Mouse (Mus musculus): ENCODE measurements around the gene Cdc5l.
"Not testable (repeated sequence)": the region's sequence is repeated elsewhere in the genome, so short reads cannot be mapped to it uniquely, and the experiment has no call there.

Gene Cdc5l

GRCm38 (mm10) chr17:45433419-45434261, at the start of gene Cdc5l:
Gene Cdc5l (minus strand): TSS chr17:45433737.
- peak; percentile 99 for DNase-seq (ENCODE audit: low read depth, low spot score)

- no peak for DNase-seq (ENCODE audit: low read depth, low spot score)
These were observed 46.9 kb upstream of the Cdc5l start for GRCm38 (mm10) chr17:45480429-45480828.

GRCm38 (mm10) chr17:45478234-45478825, 44.8 kb upstream of the Cdc5l start:
- peak; percentile 90 for DNase-seq (ENCODE audit: low read depth, low spot score)

- DNase-seq (ENCODE audit: low read depth, low spot score), result peak; percentile 97
These were observed 41.3 kb upstream of the Cdc5l start, which contains the start of gene Spats1 for GRCm38 (mm10) chr17:45474669-45475465. Gene Spats1 (minus strand): TSS chr17:45475415.

- no peak for DNase-seq (ENCODE audit: low read depth, low spot score)
These were observed 40.6 kb upstream of the Cdc5l start for GRCm38 (mm10) chr17:45474146-45474545.

GRCm38 (mm10) chr17:45473667-45474066, 40.1 kb upstream of the Cdc5l start:
- DNase-seq (ENCODE audit: low read depth, low spot score), result no peak

GRCm38 (mm10) chr17:45470726-45471125, 37.2 kb upstream of the Cdc5l start:
- peak; percentile 82 for DNase-seq (ENCODE audit: low read depth, low spot score)

- no peak for DNase-seq (ENCODE audit: low read depth, low spot score)
These were observed 34.8 kb upstream of the Cdc5l start for GRCm38 (mm10) chr17:45468302-45468701.

GRCm38 (mm10) chr17:45466701-45467100, 33.2 kb upstream of the Cdc5l start:
- DNase-seq (ENCODE audit: low read depth, low spot score), result no peak

GRCm38 (mm10) chr17:45464255-45464654, 30.7 kb upstream of the Cdc5l start:
- no peak for DNase-seq (ENCODE audit: low read depth, low spot score)

- DNase-seq (ENCODE audit: low read depth, low spot score), result no peak
These were observed 29.0 kb upstream of the Cdc5l start for GRCm38 (mm10) chr17:45462506-45462905.

GRCm38 (mm10) chr17:45459062-45459461, 25.5 kb upstream of the Cdc5l start:
- DNase-seq (ENCODE audit: low read depth, low spot score), result no peak

GRCm38 (mm10) chr17:45458516-45458915, 25.0 kb upstream of the Cdc5l start:
- DNase-seq (ENCODE audit: low read depth, low spot score), result no peak

GRCm38 (mm10) chr17:45457487-45457886, 23.9 kb upstream of the Cdc5l start:
- no peak for DNase-seq (ENCODE audit: low read depth, low spot score)

- peak; percentile 76 for DNase-seq (ENCODE audit: low read depth, low spot score)
These were observed 23.0 kb upstream of the Cdc5l start for GRCm38 (mm10) chr17:45456260-45457152.

- not testable (repeated sequence) for DNase-seq (ENCODE audit: low read depth, low spot score)
These were observed 22.2 kb upstream of the Cdc5l start for GRCm38 (mm10) chr17:45455783-45456182.

GRCm38 (mm10) chr17:45454794-45455193, 21.3 kb upstream of the Cdc5l start:
- DNase-seq (ENCODE audit: low read depth, low spot score), result no peak

GRCm38 (mm10) chr17:45452271-45452670, 18.7 kb upstream of the Cdc5l start:
- DNase-seq (ENCODE audit: low read depth, low spot score), result no peak

GRCm38 (mm10) chr17:45450153-45450552, 16.6 kb upstream of the Cdc5l start:
- DNase-seq (ENCODE audit: low read depth, low spot score), result no peak

GRCm38 (mm10) chr17:45449586-45449985, 16.0 kb upstream of the Cdc5l start:
- DNase-seq (ENCODE audit: low read depth, low spot score), result no peak

GRCm38 (mm10) chr17:45447063-45447462, 13.5 kb upstream of the Cdc5l start:
- DNase-seq (ENCODE audit: low read depth, low spot score), result no peak

All from brain, adult 2 months (tissue).